Mouse (Mus musculus) common myeloid progenitor, adult 5-6 weeks (primary cell): ENCODE measurements around the gene Synpo2l. TPM values are rescaled to one million over a fixed set of nuclear protein-coding genes. Genes with fewer than 3 reads are reported as not detected.
A peak's percentile ranks its signal among the peaks of the same experiment; 100 is the strongest.

Experiments used
- ATAC-seq: replicated peaks from 2 replicates; pipeline ENCODE4 v1.8.0; 2016; ENCODE audit warnings: low read depth, mild to moderate bottlenecking, moderate TSS enrichment, inconsistent platforms; ENCODE audit not compliant: poor library complexity, severe bottlenecking
- total RNA-seq: library from RNA; stranded (forward); fragments of 200-1000, 187-1606 nt; gene quantifications from 2 replicates; pipeline ENCODE4 v1.2.3, GENCODE M21; 2017

Synpo2l gene
- total RNA-seq, 1 experiment from 2014 or later = 0.23 TPM

DNA sequence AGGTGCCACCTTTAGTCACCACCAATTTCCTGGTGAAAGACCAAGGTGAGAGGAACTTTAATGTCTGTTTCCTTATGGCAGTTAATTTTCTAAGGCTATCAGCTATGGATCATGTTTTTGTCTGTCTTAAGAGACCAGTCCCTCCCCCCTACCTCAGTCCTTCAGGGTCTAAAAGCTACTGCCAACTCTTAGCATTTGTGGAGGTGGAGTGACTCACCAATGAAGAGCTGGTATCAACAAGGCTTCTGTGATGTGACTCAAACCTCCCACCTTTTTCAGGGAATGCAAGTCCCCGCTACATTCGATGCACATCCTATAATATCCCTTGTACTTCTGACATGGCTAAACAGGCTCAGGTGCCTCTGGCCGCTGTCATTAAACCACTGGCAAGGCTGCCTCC, 18.4 kb upstream of the Synpo2l start:
- ATAC-seq = no peak

- peak; percentile 77 for ATAC-seq
These were observed 14.3 kb upstream of the Synpo2l start for GRCm38 (mm10) chr14:20682498-20682897.

DNA sequence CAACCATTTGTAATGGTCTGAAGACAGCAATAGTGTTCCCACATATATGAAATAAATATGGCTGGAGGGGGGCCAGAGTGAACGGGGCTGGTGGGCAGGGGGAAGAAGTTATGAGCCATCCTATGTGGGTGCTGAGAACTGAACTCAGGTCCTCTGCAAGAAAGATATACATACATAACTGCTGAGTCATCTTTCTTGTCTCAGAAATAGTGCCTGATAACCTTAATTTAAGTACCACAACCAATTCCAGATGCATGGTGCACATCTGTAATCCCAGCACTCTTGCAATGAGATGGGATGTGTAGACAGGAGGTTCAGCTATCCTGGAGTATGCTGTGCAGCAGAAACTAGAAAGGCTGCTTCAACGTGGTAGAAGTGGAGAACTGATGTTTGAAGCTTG, 13.6 kb upstream of the Synpo2l start:
- ATAC-seq = no peak

DNA sequence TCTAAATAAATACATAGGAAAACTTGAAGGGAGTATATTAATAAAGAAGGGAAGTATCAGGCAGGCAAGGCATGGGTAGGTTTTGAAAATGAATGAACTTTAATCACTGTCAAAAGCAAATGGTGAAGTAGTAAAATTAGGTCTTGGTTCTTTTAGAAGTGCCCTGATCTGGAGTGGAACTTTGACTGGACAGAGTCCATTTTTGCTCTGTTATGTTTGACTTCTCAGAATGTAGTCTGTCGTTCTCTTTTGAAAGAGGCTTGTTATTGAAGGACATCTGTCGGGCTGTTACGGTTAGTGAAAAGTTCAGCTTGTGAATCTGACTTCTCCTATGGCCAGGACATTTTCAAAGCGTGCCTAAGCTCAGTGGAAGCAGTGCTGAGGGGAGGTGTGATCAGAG, 9.8 kb upstream of the Synpo2l start:
- no peak for ATAC-seq

DNA sequence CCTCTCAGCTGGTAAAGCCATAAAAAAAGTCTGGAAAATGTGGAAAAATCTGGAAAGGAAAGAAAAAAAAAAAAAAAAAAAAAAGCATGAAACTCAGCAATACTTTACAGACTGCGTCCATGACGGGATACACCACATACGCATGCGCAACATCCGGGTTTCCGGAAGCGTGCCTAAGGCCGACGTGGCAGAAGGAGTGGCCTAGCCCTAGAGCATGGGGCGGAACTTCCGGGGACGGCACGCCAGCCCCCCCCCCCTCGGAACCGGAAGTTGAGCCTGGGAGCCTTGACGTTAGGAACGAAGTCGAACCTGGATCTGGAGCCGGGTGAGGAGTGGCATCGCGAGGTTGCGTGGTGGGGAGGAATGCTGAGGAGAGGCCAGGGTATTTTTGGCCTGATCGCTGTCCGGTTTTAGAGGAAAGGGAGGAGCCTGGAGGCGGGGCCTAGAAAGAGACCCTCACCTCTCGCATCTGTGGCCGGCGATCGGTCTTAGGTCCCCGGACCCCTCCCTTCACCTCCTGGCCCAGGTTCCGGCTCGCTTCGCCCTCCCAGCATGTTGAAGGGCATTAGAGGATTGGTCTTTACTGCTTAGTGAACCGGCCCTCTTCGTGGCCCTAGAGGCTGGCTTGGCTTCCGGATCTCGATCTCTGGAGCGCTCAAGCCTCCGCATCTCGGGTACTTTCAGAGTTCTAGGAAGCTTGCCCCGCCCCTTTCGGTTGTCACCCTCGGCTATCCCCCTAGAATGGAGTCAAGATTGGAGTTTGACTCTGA, 6.1 kb upstream of the Synpo2l start, which contains the start of gene Sec24c:
Sec24c (plus strand) TSS at position 245 of the 770 bp plus-strand sequence.
- peak; percentile 89 for ATAC-seq

DNA sequence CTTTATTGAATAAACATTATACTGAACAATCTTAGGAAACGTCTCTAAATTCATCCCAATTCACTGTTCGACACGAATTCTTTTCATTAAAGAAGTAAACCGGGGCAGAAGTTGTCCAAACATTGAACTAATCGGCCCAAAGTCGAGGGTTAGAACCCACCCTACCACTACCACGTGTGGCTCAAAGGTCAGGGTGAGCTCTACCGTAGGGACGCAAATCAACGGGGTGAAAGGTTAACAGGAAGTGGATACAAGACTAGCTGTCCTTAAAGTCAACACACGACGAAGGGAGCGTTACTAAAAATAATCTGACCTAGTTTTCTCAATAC, 5.5 kb upstream of the Synpo2l start:
- peak; percentile 36 for ATAC-seq

- no peak for ATAC-seq
These were observed 4.8 kb upstream of the Synpo2l start for GRCm38 (mm10) chr14:20672990-20673389.

DNA sequence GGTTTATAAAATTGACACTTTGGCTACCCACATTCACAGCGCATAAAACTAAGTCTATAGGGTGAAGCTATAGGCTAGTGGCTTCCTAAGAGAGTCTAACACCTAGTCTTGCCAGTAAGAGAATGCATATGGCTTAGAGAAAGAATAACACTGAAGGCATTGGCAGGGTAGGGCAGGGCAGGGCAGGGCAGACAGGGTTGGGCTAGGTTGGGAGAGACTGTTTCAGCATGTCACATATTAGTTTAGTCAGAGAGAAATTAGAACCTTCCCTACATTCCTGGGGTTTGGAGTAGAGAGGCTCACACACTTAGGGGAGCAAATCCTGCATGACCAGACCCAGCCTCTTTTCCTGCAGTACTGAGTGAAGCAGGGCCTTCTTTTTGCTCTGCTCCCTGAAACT, 685 bp downstream of the Synpo2l start:
- ATAC-seq = no peak

- no peak for ATAC-seq
These were observed 3.7 kb downstream of the Synpo2l start for GRCm38 (mm10) chr14:20664436-20664835.

- ATAC-seq = no peak
These were observed 4.6 kb downstream of the Synpo2l start for GRCm38 (mm10) chr14:20663601-20664000.

- ATAC-seq = no peak
These were observed 5.4 kb downstream of the Synpo2l start for GRCm38 (mm10) chr14:20662740-20663139.

GRCm38 (mm10) chr14:20661661-20662331, 6.4 kb downstream of the Synpo2l start:
- ATAC-seq = no peak

GRCm38 (mm10) chr14:20660827-20661660, 7.1 kb downstream of the Synpo2l start:
- ATAC-seq = peak; percentile 93

DNA sequence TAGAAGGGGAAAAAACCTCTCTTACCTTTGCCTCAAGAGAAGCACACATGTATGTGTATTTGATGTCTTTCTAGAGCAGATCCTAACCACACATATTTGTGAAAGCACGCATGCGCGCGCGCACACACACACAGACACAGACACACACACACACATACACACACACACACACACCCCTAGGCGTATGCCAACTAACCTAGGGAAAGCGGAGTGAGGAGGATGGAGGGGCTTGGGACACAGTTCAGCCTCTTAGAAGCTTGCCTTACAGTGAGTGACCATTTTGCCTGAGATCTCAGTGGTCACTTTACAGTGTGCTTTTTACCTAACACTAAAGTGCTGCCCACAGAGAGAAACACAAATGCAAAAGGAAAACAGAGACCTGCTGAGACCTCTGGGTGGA, 8.5 kb downstream of the Synpo2l start:
- ATAC-seq = no peak

GRCm38 (mm10) chr14:20658902-20659301, 9.3 kb downstream of the Synpo2l start:
- ATAC-seq = no peak

- ATAC-seq = no peak; the same call in 1 of the 2 replicates
These were observed 9.8 kb downstream of the Synpo2l start for GRCm38 (mm10) chr14:20658326-20658725.

GRCm38 (mm10) chr14:20656361-20656760, 11.8 kb downstream of the Synpo2l start, which contains the start of gene Myoz1:
Gene Myoz1, minus strand, starts transcription at chr14:20656540.
- ATAC-seq = no peak

GRCm38 (mm10) chr14:20655731-20656130, 12.4 kb downstream of the Synpo2l start:
- no peak for ATAC-seq

- peak; percentile 51; the same call in 1 of the 2 replicates for ATAC-seq
These were observed 13.3 kb downstream of the Synpo2l start for GRCm38 (mm10) chr14:20654690-20655421.

DNA sequence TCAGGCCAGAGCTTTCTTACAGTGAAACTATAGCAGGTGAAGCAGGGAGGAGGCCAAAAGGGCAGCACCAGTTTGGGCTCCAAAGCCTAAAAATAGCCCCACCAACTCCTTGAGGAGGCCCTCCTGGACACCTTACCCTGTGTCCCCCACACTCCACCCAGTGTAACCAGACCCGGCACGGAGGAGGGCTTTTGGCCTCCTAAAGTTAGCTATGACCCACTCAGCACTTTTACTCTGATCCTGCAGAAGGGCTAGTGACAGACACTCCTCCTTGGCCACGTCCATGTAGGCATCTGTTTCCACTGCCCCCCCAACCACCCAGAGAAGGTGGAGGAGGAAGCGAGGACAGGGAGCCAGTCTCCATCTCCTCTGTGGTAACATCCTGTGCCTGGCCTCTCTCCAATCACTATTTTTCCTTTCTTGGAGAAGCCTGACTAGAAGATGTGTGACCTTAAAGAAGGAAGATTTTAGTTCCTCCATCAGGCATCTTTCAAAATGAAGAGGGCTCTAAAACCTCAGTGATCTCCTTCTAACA, 16.4 kb downstream of the Synpo2l start:
- ATAC-seq = no peak
